In genomic region chr2:57408413-57408812, GRCm38 (mm10) we compare ENCODE assay signal across 17 mouse cellular contexts.
DNase-seq lines count a peak whose midpoint lies in the region; ATAC-seq and TF ChIP-seq lines count a peak whose summit lies in the region.
"Had no signal": no experiment of that assay in that cellular context is flagged by ENCODE, and none has a peak within 500 bp of the region (broad histone marks: within the 10 kb centered on the region; RNA-seq: fewer than 3 reads in every experiment).

No protein-coding gene starts in this region.

- WGBS in cerebellum, adult 2 months, result 16% methylated on average over 4 of the region's 4 CpGs

- H3K4me1 ChIP-seq in cerebellum, adult 2 months (ENCODE audit: control insufficient read depth, insufficient read depth, low read length), result peaks cover 10% of the 10 kb centered on the region
- H3K4me1 ChIP-seq: embryonic facial prominence, embryonic 13.5 days; forebrain, embryonic 12.5 days; heart, embryonic 12.5 days; hindbrain, embryonic 15.5 days had no signal

- TF ChIP-seq POLR2A in cerebellum, adult 2 months (IDR thresholded peaks at IDR 0.05; ENCODE audit: borderline replicate concordance, insufficient read depth, low read length), result no peak

- ATAC-seq in megakaryocyte, adult 5-6 weeks (ENCODE audit: poor library complexity, severe bottlenecking), result no peak
- ATAC-seq: forebrain, postnatal 0 days; intestine, embryonic 16.5 days had no signal

- H3K4me3 ChIP-seq in cerebellum, adult 2 months (replicated peaks; ENCODE audit: insufficient read depth, low read depth, low read length), result no peak overlapping the region
- H3K4me3 ChIP-seq: embryonic facial prominence, embryonic 13.5 days; forebrain, embryonic 12.5 days; heart, embryonic 12.5 days; hindbrain, embryonic 15.5 days had no signal

- TF ChIP-seq CTCF in cerebellum, adult 2 months (IDR thresholded peaks at IDR 0.05; ENCODE audit: borderline replicate concordance, insufficient read depth, low read depth, low read length), result no peak

- H3K27ac ChIP-seq in cerebellum, adult 2 months (ENCODE audit: insufficient read depth, low read length), result no peak overlapping the region
- H3K27ac ChIP-seq: embryonic facial prominence, embryonic 13.5 days; forebrain, embryonic 12.5 days; hindbrain, embryonic 15.5 days had no signal

- peak; percentile 2 for DNase-seq in A20 (ENCODE audit: low read depth, low spot score)
- DNase-seq in brain, adult 2 months (ENCODE audit: low read depth, low spot score), result peak; percentile 78
- peak; percentile 22 to 70 for DNase-seq in cerebellum, adult 2 months
- peak; percentile 21 to 25 for DNase-seq in cerebellum, postnatal 10 days
- no peak for DNase-seq in kidney, adult 9 months
- no peak for DNase-seq in c-Kit-positive CD71-positive TER-119-positive erythroid progenitor cells, embryonic 14.5 days (ENCODE audit: low spot score)
- DNase-seq in urinary bladder, postnatal 4 days (ENCODE audit: low spot score in 2 of 2), result no peak
- DNase-seq: adrenal gland, adult 8-10 months; forebrain, postnatal 0 days; gastrocnemius, postnatal 14 days; kidney, adult 2 months had no signal

- no peaks in the 10 kb centered on the region for H3K27me3 ChIP-seq in cerebellum, adult 2 months (ENCODE audit: control insufficient read depth, insufficient read depth, low read length)
- H3K27me3 ChIP-seq: embryonic facial prominence, embryonic 13.5 days; forebrain, embryonic 12.5 days; heart, embryonic 12.5 days; hindbrain, embryonic 15.5 days had no signal

Comparison
In these comparisons a context has a peak if more than half of its experiments do, and no peak if none do; other contexts are left out.
1. DNase-seq: peak in A20 (single experiment), brain, adult 2 months (single experiment), cerebellum, adult 2 months (2 of 2) and cerebellum, postnatal 10 days (2 of 2); none in kidney, adult 9 months (single experiment), c-Kit-positive CD71-positive TER-119-positive erythroid progenitor cells, embryonic 14.5 days (single experiment) and urinary bladder, postnatal 4 days (0 of 2).